Mouse (Mus musculus): ENCODE data around the gene Zcwpw1. TPM values are rescaled to one million over a fixed set of nuclear protein-coding genes. Genes with fewer than 3 reads are reported as not detected.

Zcwpw1 gene
- polyA plus RNA-seq, 2 experiments, result 2.4 to 3.1 TPM

- WGBS (ENCODE audit: insufficient replicate concordance), result 16% methylated on average over 2 of the region's 2 CpGs
These were observed 16.9 kb upstream of the Zcwpw1 start for GRCm38 (mm10) chr5:137770709-137771108.

GRCm38 (mm10) chr5:137772755-137773154 lies 14.8 kb upstream of the Zcwpw1 start:
- Histone ChIP-seq H3K4me1 (replicated peaks; ENCODE audit: control insufficient read depth in 2 of 2, insufficient read depth in 2 of 2, low read length in 1 of 2) (peaks cover 9 to 22% of the 10 kb centered on the region in 2 experiments), H3K36me3 (replicated peaks; ENCODE audit: control insufficient read depth, insufficient read depth, low read depth) (no peaks in the 10 kb centered on the region), H3K27ac (no peak overlapping the region), H3K4me3 (ENCODE audit: insufficient read depth in 1 of 2, low read depth in 2 of 2, low read length in 2 of 2) (no peak overlapping the region), H3K9ac (replicated peaks) (no peak overlapping the region), H3K9me3 (ENCODE audit: control insufficient read depth, low read length) (no peaks in the 10 kb centered on the region), H3K4me2 (ENCODE audit: low read depth) (no peak overlapping the region), H3K27me3 (ENCODE audit: control insufficient read depth, insufficient read depth, low read length) (no peaks in the 10 kb centered on the region)
- DNase-seq (ENCODE audit: low read depth in 3 of 3, low spot score in 3 of 3), result no peak
- no peak for TF ChIP-seq EP300 (IDR thresholded peaks at IDR 0.05; ENCODE audit: low read depth)
- TF ChIP-seq CTCF (IDR thresholded peaks at IDR 0.05; ENCODE audit: low read depth), result no peak
- peak; percentile 16; the same call in 1 of the 2 replicates for ATAC-seq (ENCODE audit: insufficient read depth)

More at GRCm38 (mm10) chr5:137770709-137771108, 16.9 kb upstream of the Zcwpw1 start:
- TF ChIP-seq CTCF (IDR thresholded peaks at IDR 0.05; ENCODE audit: low read depth) (peak; percentile 94), EP300 (IDR thresholded peaks at IDR 0.05; ENCODE audit: low read depth) (no peak)
- no peak overlapping the region for H3K4me3 ChIP-seq (ENCODE audit: insufficient read depth in 1 of 2, low read depth in 2 of 2, low read length in 2 of 2)
- H3K27ac ChIP-seq, result no peak overlapping the region
- no peak for DNase-seq (ENCODE audit: low read depth in 3 of 3, low spot score in 3 of 3)
- H3K36me3 ChIP-seq (replicated peaks; ENCODE audit: control insufficient read depth, insufficient read depth, low read depth), result no peaks in the 10 kb centered on the region
- ATAC-seq (ENCODE audit: insufficient read depth), result peak; percentile 50; the same call in 1 of the 2 replicates
- H3K9me3 ChIP-seq (ENCODE audit: control insufficient read depth, low read length), result no peaks in the 10 kb centered on the region
- no peak overlapping the region for H3K9ac ChIP-seq (replicated peaks)
- H3K4me2 ChIP-seq (ENCODE audit: low read depth), result no peak overlapping the region
- no peaks in the 10 kb centered on the region for H3K27me3 ChIP-seq (ENCODE audit: control insufficient read depth, insufficient read depth, low read length)
- peaks cover 0 to 9% of the 10 kb centered on the region in 2 experiments; a peak in 2 of 4 replicates for H3K4me1 ChIP-seq (replicated peaks; ENCODE audit: control insufficient read depth in 2 of 2, insufficient read depth in 2 of 2, low read length in 1 of 2)

GRCm38 (mm10) chr5:137775587-137776290 lies 11.9 kb upstream of the Zcwpw1 start:
- Histone ChIP-seq H3K27me3 (ENCODE audit: control insufficient read depth, insufficient read depth, low read length) (no peaks in the 10 kb centered on the region), H3K27ac (no peak overlapping the region), H3K4me1 (replicated peaks; ENCODE audit: control insufficient read depth in 2 of 2, insufficient read depth in 2 of 2, low read length in 1 of 2) (peaks cover 19 to 33% of the 10 kb centered on the region in 2 experiments), H3K4me3 (ENCODE audit: insufficient read depth in 1 of 2, low read depth in 2 of 2, low read length in 2 of 2) (no peak overlapping the region), H3K9ac (replicated peaks) (0 out of 2 replicates have a peak overlapping the region, but pooled peaks have one; percentile 2), H3K36me3 (replicated peaks; ENCODE audit: control insufficient read depth, insufficient read depth, low read depth) (peaks cover 7% of the 10 kb centered on the region), H3K9me3 (ENCODE audit: control insufficient read depth, low read length) (no peaks in the 10 kb centered on the region), H3K4me2 (ENCODE audit: low read depth) (no peak overlapping the region)
- ATAC-seq (ENCODE audit: insufficient read depth) (no peak), DNase-seq (ENCODE audit: low read depth in 3 of 3, low spot score in 3 of 3) (no peak)
- WGBS (ENCODE audit: insufficient replicate concordance), result 79% methylated on average over 2 of the region's 2 CpGs
- TF ChIP-seq CTCF (IDR thresholded peaks at IDR 0.05; ENCODE audit: low read depth) (no peak), EP300 (IDR thresholded peaks at IDR 0.05; ENCODE audit: low read depth) (no peak)

GRCm38 (mm10) chr5:137776408-137776918 lies 11.1 kb upstream of the Zcwpw1 start:
- Histone ChIP-seq H3K27ac (no peak overlapping the region; the same call in 1 of the 2 replicates), H3K4me2 (ENCODE audit: low read depth) (peak overlapping the region; percentile 20; the same call in 1 of the 2 replicates), H3K9me3 (ENCODE audit: control insufficient read depth, low read length) (no peaks in the 10 kb centered on the region), H3K4me1 (replicated peaks; ENCODE audit: control insufficient read depth in 2 of 2, insufficient read depth in 2 of 2, low read length in 1 of 2) (peaks cover 19 to 33% of the 10 kb centered on the region in 2 experiments), H3K36me3 (replicated peaks; ENCODE audit: control insufficient read depth, insufficient read depth, low read depth) (peaks cover 14% of the 10 kb centered on the region), H3K4me3 (ENCODE audit: insufficient read depth in 1 of 2, low read depth in 2 of 2, low read length in 2 of 2) (no peak overlapping the region), H3K27me3 (ENCODE audit: control insufficient read depth, insufficient read depth, low read length) (no peaks in the 10 kb centered on the region), H3K9ac (replicated peaks) (0 out of 2 replicates have a peak overlapping the region, but pooled peaks have one; percentile 43)
- WGBS (ENCODE audit: insufficient replicate concordance), result 13% methylated on average over 5 of the region's 5 CpGs
- DNase-seq (ENCODE audit: low read depth in 3 of 3, low spot score in 3 of 3) (no peak), ATAC-seq (ENCODE audit: insufficient read depth) (peak; percentile 6; the same call in 1 of the 2 replicates)
- TF ChIP-seq EP300 (IDR thresholded peaks at IDR 0.05; ENCODE audit: low read depth), result no peak
- TF ChIP-seq CTCF (IDR thresholded peaks at IDR 0.05; ENCODE audit: low read depth), result no peak

- no peak overlapping the region for H3K9ac ChIP-seq (replicated peaks)
- no peak overlapping the region for H3K4me2 ChIP-seq (ENCODE audit: low read depth)
- TF ChIP-seq CTCF (IDR thresholded peaks at IDR 0.05; ENCODE audit: low read depth), result no peak
- TF ChIP-seq EP300 (IDR thresholded peaks at IDR 0.05; ENCODE audit: low read depth), result no peak
- DNase-seq (ENCODE audit: low read depth in 3 of 3, low spot score in 3 of 3) (no peak), ATAC-seq (ENCODE audit: insufficient read depth) (no peak)
- 75% methylated on average over 7 of the region's 7 CpGs for WGBS (ENCODE audit: insufficient replicate concordance)
- no peaks in the 10 kb centered on the region for H3K9me3 ChIP-seq (ENCODE audit: control insufficient read depth, low read length)
- no peak overlapping the region for H3K27ac ChIP-seq
- peaks cover 21% of the 10 kb centered on the region for H3K36me3 ChIP-seq (replicated peaks; ENCODE audit: control insufficient read depth, insufficient read depth, low read depth)
- H3K27me3 ChIP-seq (ENCODE audit: control insufficient read depth, insufficient read depth, low read length), result no peaks in the 10 kb centered on the region
- peaks cover 19 to 33% of the 10 kb centered on the region in 2 experiments for H3K4me1 ChIP-seq (replicated peaks; ENCODE audit: control insufficient read depth in 2 of 2, insufficient read depth in 2 of 2, low read length in 1 of 2)
- no peak overlapping the region for H3K4me3 ChIP-seq (ENCODE audit: insufficient read depth in 1 of 2, low read depth in 2 of 2, low read length in 2 of 2)
These were observed 10.2 kb upstream of the Zcwpw1 start for GRCm38 (mm10) chr5:137777267-137777845.
